Mouse (Mus musculus) limb, embryonic 14.5 days (tissue): ENCODE results near the gene Ms4a5. TPM values are rescaled to one million over a fixed set of nuclear protein-coding genes. Genes with fewer than 3 reads are reported as not detected.

Experiments used
- ATAC-seq: fragments of 200-750 bp; cut with Nextera tagmentation; 2 replicates; pipeline ENCODE4 v1.8.0; 2017; ENCODE audit warnings: low read depth, moderate number of reproducible peaks, moderate TSS enrichment; ENCODE audit not compliant: low FRiP score
- DNase-seq: peaks from one replicate; pipeline ENCODE4 v3.0.0-alpha.2; 2015; ENCODE audit warnings: low spot score
- H3K27ac ChIP-seq: fragments of 300-500 bp; sonication (generic); replicated peaks from 2 replicates; pipeline ENCODE4 v1.5.1; 2014; ENCODE audit warnings: low read depth, mild to moderate bottlenecking, low read length, moderate library complexity, mixed read lengths
- H3K27me3 ChIP-seq: fragments of 300-500 bp; sonication (generic); 2 replicates; pipeline ENCODE4 v1.6.1; 2014; ENCODE audit warnings: low read length, mixed read lengths; ENCODE audit not compliant: control insufficient read depth, insufficient read depth
- H3K36me3 ChIP-seq: fragments of 300-500 bp; sonication (generic); 2 replicates; pipeline ENCODE4 v1.6.1; 2014; ENCODE audit warnings: mild to moderate bottlenecking, low read length, moderate library complexity, mixed read lengths; ENCODE audit not compliant: control insufficient read depth, insufficient read depth
- H3K4me1 ChIP-seq: fragments of 300-500 bp; sonication (generic); 2 replicates; pipeline ENCODE4 v1.6.1; 2014; ENCODE audit warnings: antibody characterized with exemption, low read length, mixed read lengths; ENCODE audit not compliant: control insufficient read depth, insufficient read depth
- H3K4me2 ChIP-seq: fragments of 300-500 bp; sonication (generic); replicated peaks from 2 replicates; pipeline ENCODE4 v1.6.1; 2014; ENCODE audit warnings: low read depth, mild to moderate bottlenecking, low read length, moderate library complexity; ENCODE audit not compliant: severe bottlenecking
- H3K4me3 ChIP-seq: fragments of 300-500 bp; sonication (generic); replicated peaks from 2 replicates; pipeline ENCODE4 v1.5.1; 2014; ENCODE audit warnings: low read length
- H3K9ac ChIP-seq: fragments of 300-500 bp; sonication (generic); 2 replicates; pipeline ENCODE4 v1.6.1; 2014; ENCODE audit warnings: mild to moderate bottlenecking, low read depth, low read length, moderate library complexity; ENCODE audit not compliant: severe bottlenecking
- H3K9me3 ChIP-seq: fragments of 300-500 bp; sonication (generic); 2 replicates; pipeline ENCODE4 v1.6.1; 2016; ENCODE audit warnings: low read length; ENCODE audit not compliant: control insufficient read depth
- POLR2A ChIP-seq: fragments of 200-500 bp; IDR thresholded peaks from 2 replicates; pipeline ENCODE4 v1.8.0; 2012; ENCODE audit warnings: inconsistent platforms, mild to moderate bottlenecking, moderate library complexity, borderline replicate concordance; ENCODE audit not compliant: insufficient read depth, insufficient read length; ENCODE audit errors: extremely low read depth
- WGBS: fragments of 180-500 bp; shearing (Covaris S2); extraction: QIAGEN DNeasy Blood & Tissue Kit; methylation state at CpG from one replicate; pipeline ENCODE4 v1.1.7; 2014; 5-methylcytosine and 5-hydroxymethylcytosine counted together
- polyA plus RNA-seq, 2 experiments: library from polyadenylated mRNA; depleted of rRNA in 1 of 2; stranded (reverse) in 1 of 2; unstranded in 1 of 2; fragments of >200 nt; fragmentation: Nextera tagmentation in 1 of 2; extraction: Ambion mirVana in 1 of 2; gene quantifications; 2 replicates each; pipeline versions ENCODE4 v1.2.1 to v1.2.3; 2012 to 2014

The Ms4a5 gene
- polyA plus RNA-seq, 2 experiments: not detected

DNA sequence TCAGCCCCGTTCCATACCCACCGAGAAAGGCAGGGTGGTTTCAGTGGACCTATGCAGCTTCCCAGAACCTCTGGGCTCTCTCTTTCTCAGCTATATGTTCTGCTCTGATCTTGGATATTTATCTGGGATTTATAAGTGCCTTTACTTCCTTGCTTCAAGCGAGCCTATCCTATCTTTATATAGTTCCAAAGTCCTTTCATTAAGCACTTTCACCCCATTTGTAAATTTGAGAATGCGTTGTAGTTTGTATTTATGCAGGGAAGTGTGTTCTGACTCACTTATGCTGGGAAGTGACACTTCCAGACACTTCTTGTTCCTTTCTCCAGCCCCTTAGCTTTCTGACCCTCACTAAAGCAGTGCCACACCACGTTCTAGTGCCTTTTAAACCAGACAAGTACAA lies 51.3 kb downstream of the Ms4a5 start, which contains the start of gene Ms4a12:
Ms4a12 (minus strand) TSS at position 101 of the 400 bp plus-strand sequence.
- Histone ChIP-seq H3K9ac (no peak within 1 kb of the TSS), H3K4me2 (no peak within 1 kb of the TSS), H3K27ac (no peak within 1 kb of the TSS), H3K9me3 (no peaks in the 10 kb centered on the region), H3K4me3 (no peak within 1 kb of the TSS), H3K36me3 (no peaks in the 10 kb centered on the region), H3K4me1 (0 out of 2 replicates have a peak, but pooled peaks cover 3% of the 10 kb centered on the region), H3K27me3 (no peaks in the 10 kb centered on the region)
- no peak for DNase-seq
- no peak for ATAC-seq
- no peak for TF ChIP-seq POLR2A
- 69% methylated on average over 5 of the region's 5 CpGs for WGBS

Other genes starting within 250 kb of the Ms4a5 start
- 0.06 TPM in 1 of 2 replicates, not detected in the other for gene Ms4a8a, start 202.8 kb downstream of the Ms4a5 start, polyA plus RNA-seq (2012; rRNA removed)
- not detected in 2 replicates for gene Ms4a8a, start 202.8 kb downstream of the Ms4a5 start, polyA plus RNA-seq (2014; fragmentation: Nextera tagmentation; extraction: Ambion mirVana)
- gene 1700017D01Rik, start 153.0 kb downstream of the Ms4a5 start, polyA plus RNA-seq (2012; rRNA removed): not detected in 2 replicates
- not detected in 2 replicates for gene 1700017D01Rik, start 153.0 kb downstream of the Ms4a5 start, polyA plus RNA-seq (2014; fragmentation: Nextera tagmentation; extraction: Ambion mirVana)
- not detected in 2 replicates for gene 1700025F22Rik, start 118.6 kb downstream of the Ms4a5 start, polyA plus RNA-seq (2012; rRNA removed)
- gene 1700025F22Rik, start 118.6 kb downstream of the Ms4a5 start, polyA plus RNA-seq (2014; fragmentation: Nextera tagmentation; extraction: Ambion mirVana): not detected in 2 replicates
- gene Ms4a13, start 87.1 kb downstream of the Ms4a5 start, polyA plus RNA-seq (2012; rRNA removed): not detected in 2 replicates
- not detected in 2 replicates for gene Ms4a13, start 87.1 kb downstream of the Ms4a5 start, polyA plus RNA-seq (2014; fragmentation: Nextera tagmentation; extraction: Ambion mirVana)
- gene Ms4a12, start 51.4 kb downstream of the Ms4a5 start, polyA plus RNA-seq (2012; rRNA removed): not detected in 2 replicates
- gene Ms4a12, start 51.4 kb downstream of the Ms4a5 start, polyA plus RNA-seq (2014; fragmentation: Nextera tagmentation; extraction: Ambion mirVana): not detected in 2 replicates
- gene Ms4a1, start 17.6 kb downstream of the Ms4a5 start, polyA plus RNA-seq (2012; rRNA removed): not detected in 2 replicates
- gene Ms4a1, start 17.6 kb downstream of the Ms4a5 start, polyA plus RNA-seq (2014; fragmentation: Nextera tagmentation; extraction: Ambion mirVana): not detected in 2 replicates
- gene Ms4a14, start 30.6 kb upstream of the Ms4a5 start, polyA plus RNA-seq (2012; rRNA removed): 0.35 and 0.41 TPM in 2 replicates
- gene Ms4a14, start 30.6 kb upstream of the Ms4a5 start, polyA plus RNA-seq (2014; fragmentation: Nextera tagmentation; extraction: Ambion mirVana): 0.10 and 0.11 TPM in 2 replicates
- gene Ms4a7, start 52.3 kb upstream of the Ms4a5 start, polyA plus RNA-seq (2012; rRNA removed): 4.6 and 5.7 TPM in 2 replicates
- gene Ms4a7, start 52.3 kb upstream of the Ms4a5 start, polyA plus RNA-seq (2014; fragmentation: Nextera tagmentation; extraction: Ambion mirVana): 11.2 and 12.3 TPM in 2 replicates
- gene Ms4a4a, start 91.7 kb upstream of the Ms4a5 start, polyA plus RNA-seq (2012; rRNA removed): 1.2 and 1.9 TPM in 2 replicates
- gene Ms4a4a, start 91.7 kb upstream of the Ms4a5 start, polyA plus RNA-seq (2014; fragmentation: Nextera tagmentation; extraction: Ambion mirVana): 3.3 and 4.4 TPM in 2 replicates
- 0.49 and 0.60 TPM in 2 replicates for gene Ms4a4c, start 120.9 kb upstream of the Ms4a5 start, polyA plus RNA-seq (2012; rRNA removed)
- 0.69 and 2.2 TPM in 2 replicates for gene Ms4a4c, start 120.9 kb upstream of the Ms4a5 start, polyA plus RNA-seq (2014; fragmentation: Nextera tagmentation; extraction: Ambion mirVana)
- 0.06 TPM in 1 of 2 replicates, not detected in the other for gene Ms4a4b, start 159.7 kb upstream of the Ms4a5 start, polyA plus RNA-seq (2012; rRNA removed)
- 0.19 and 0.26 TPM in 2 replicates for gene Ms4a4b, start 159.7 kb upstream of the Ms4a5 start, polyA plus RNA-seq (2014; fragmentation: Nextera tagmentation; extraction: Ambion mirVana)
- gene Ms4a6c, start 185.5 kb upstream of the Ms4a5 start, polyA plus RNA-seq (2012; rRNA removed): 4.2 and 7.2 TPM in 2 replicates
- 6.8 and 9.4 TPM in 2 replicates for gene Ms4a6c, start 185.5 kb upstream of the Ms4a5 start, polyA plus RNA-seq (2014; fragmentation: Nextera tagmentation; extraction: Ambion mirVana)
- gene Gm8369, start 202.1 kb upstream of the Ms4a5 start, polyA plus RNA-seq (2012; rRNA removed): 0.11 and 0.33 TPM in 2 replicates
- not detected in 2 replicates for gene Gm8369, start 202.1 kb upstream of the Ms4a5 start, polyA plus RNA-seq (2014; fragmentation: Nextera tagmentation; extraction: Ambion mirVana)
- gene Ms4a6b, start 232.6 kb upstream of the Ms4a5 start, polyA plus RNA-seq (2012; rRNA removed): 6.0 and 6.9 TPM in 2 replicates
- gene Ms4a6b, start 232.6 kb upstream of the Ms4a5 start, polyA plus RNA-seq (2014; fragmentation: Nextera tagmentation; extraction: Ambion mirVana): 9.4 and 10.0 TPM in 2 replicates